Mouse (Mus musculus) heart, postnatal 0 days (tissue): ENCODE measurements around the gene Pipox. TPM values are rescaled to one million over a fixed set of nuclear protein-coding genes. Genes with fewer than 3 reads are reported as not detected.

Source experiments
- ATAC-seq: fragments of 200-750 bp; cut with Nextera tagmentation; 2 replicates; pipeline ENCODE4 v1.8.0; 2017; ENCODE audit warnings: low read depth, moderate number of reproducible peaks, moderate library complexity; ENCODE audit not compliant: insufficient read depth
- DNase-seq: peaks from one replicate; pipeline ENCODE4 v3.0.0-alpha.2; 2016; ENCODE audit warnings: low spot score
- H3K27ac ChIP-seq: fragments of 300-500 bp; sonication (generic); 2 replicates; pipeline ENCODE4 v1.5.1; 2014; ENCODE audit warnings: low read depth, mild to moderate bottlenecking
- H3K27me3 ChIP-seq: fragments of 300-500 bp; sonication (generic); 2 replicates; pipeline ENCODE4 v1.6.1; 2014; ENCODE audit warnings: low read length, mixed read lengths; ENCODE audit not compliant: control insufficient read depth, insufficient read depth
- H3K36me3 ChIP-seq: fragments of 300-500 bp; sonication (generic); replicated peaks from 2 replicates; pipeline ENCODE4 v1.6.1; 2014; ENCODE audit warnings: low read length, mixed read lengths; ENCODE audit not compliant: control insufficient read depth, insufficient read depth
- H3K4me1 ChIP-seq: fragments of 300-500 bp; sonication (generic); 2 replicates; pipeline ENCODE4 v1.6.1; 2014; ENCODE audit warnings: antibody characterized with exemption; ENCODE audit not compliant: control insufficient read depth, insufficient read depth
- H3K4me2 ChIP-seq: fragments of 300-500 bp; sonication (generic); 2 replicates; pipeline ENCODE4 v1.6.1; 2014; ENCODE audit warnings: low read depth, mild to moderate bottlenecking, low read length, moderate library complexity
- H3K4me3 ChIP-seq: fragments of 300-500 bp; sonication (generic); 2 replicates; pipeline ENCODE4 v1.5.1; 2014; ENCODE audit warnings: low read depth, low read length
- H3K9ac ChIP-seq: fragments of 300-500 bp; sonication (generic); replicated peaks from 2 replicates; pipeline ENCODE4 v1.6.1; 2014; ENCODE audit warnings: low read depth, low read length, mixed read lengths
- H3K9me3 ChIP-seq: fragments of 300-500 bp; sonication (generic); replicated peaks from 2 replicates; pipeline ENCODE4 v1.6.1; 2016; ENCODE audit warnings: low read length; ENCODE audit not compliant: control insufficient read depth
- CTCF ChIP-seq: IDR thresholded peaks from 2 replicates; pipeline ENCODE4 v1.5.1; 2016; ENCODE audit warnings: antibody characterized with exemption, control low read depth, low read depth
- EP300 ChIP-seq: IDR thresholded peaks from 2 replicates; pipeline ENCODE4 v1.6.1; 2016; ENCODE audit warnings: antibody characterized with exemption, low read depth
- WGBS: fragments of 180-500 bp; shearing (Covaris S2); extraction: QIAGEN DNeasy Blood & Tissue Kit; methylation state at CpG from one replicate; pipeline ENCODE4 v1.1.7; 2014; 5-methylcytosine and 5-hydroxymethylcytosine counted together
- polyA plus RNA-seq: library from polyadenylated mRNA; unstranded; fragments of >200 nt; fragmentation: Nextera tagmentation; extraction: Ambion mirVana; gene quantifications from 2 replicates; pipeline ENCODE4 v1.2.1, GENCODE M21; 2015
- total RNA-seq: library from RNA; depleted of rRNA; stranded (reverse); fragments of >200 nt; gene quantifications from 2 replicates; pipeline ENCODE4 v1.2.3, GENCODE M21; 2014; ENCODE audit warnings: low replicate concordance

The Pipox gene
- total and polyA plus RNA-seq, 2 experiments from 2014 or later, result 2.4 to 2.6 TPM

DNA sequence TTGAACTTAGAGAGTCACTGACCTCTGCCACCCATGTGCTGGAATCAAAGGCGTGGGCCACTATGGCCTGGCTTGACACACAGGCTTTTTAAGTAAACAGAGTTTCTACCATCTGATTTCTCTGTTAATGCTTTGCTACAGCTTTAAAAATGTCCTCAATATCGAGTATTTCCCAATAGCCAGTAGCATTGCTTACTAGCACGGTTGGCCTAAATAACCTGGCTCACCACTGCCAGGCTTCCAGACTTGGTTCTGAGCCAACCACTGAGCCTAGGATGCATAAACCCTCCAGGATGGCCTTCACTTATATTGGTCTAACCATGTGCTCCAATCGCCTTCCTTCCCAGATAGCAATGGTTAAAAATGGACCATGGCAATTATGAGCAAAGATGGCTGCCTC lies 6.8 kb upstream of the Pipox start:
- no peak overlapping the region for H3K9ac ChIP-seq
- no peaks in the 10 kb centered on the region for H3K9me3 ChIP-seq
- 78% methylated on average over 4 of the region's 4 CpGs for WGBS
- H3K4me3 ChIP-seq, result no peak overlapping the region
- no peak overlapping the region for H3K4me2 ChIP-seq
- DNase-seq (no peak), ATAC-seq (no peak)
- H3K4me1 ChIP-seq, result no peaks in the 10 kb centered on the region; the same call in 1 of the 2 replicates
- TF ChIP-seq EP300 (no peak), CTCF (no peak)
- H3K27me3 ChIP-seq, result peaks cover 4% of the 10 kb centered on the region; the same call in 1 of the 2 replicates
- H3K27ac ChIP-seq, result no peak overlapping the region
- no peaks in the 10 kb centered on the region for H3K36me3 ChIP-seq

DNA sequence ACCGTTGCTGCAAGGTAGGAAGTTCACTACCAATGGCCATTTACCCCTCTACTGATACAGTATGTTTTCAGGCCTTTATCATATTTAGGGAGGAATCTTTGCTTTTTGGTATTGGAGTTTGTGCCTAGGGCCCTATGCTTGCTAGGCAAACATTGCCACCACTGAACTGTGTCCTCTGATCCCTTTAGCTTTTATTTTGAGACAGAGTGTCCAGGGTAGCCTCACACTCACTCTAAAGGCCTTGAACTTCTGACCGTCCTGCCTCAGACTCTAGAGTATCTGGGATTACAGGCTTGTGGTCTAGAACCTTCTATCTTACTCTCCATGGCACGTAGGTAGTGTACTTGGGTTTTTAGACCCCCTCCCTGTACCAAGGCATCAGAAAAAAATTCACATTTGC lies 6.3 kb upstream of the Pipox start:
- no peak for TF ChIP-seq EP300
- no peak for TF ChIP-seq CTCF
- Histone ChIP-seq H3K4me1 (no peaks in the 10 kb centered on the region; the same call in 1 of the 2 replicates), H3K27me3 (peaks cover 4% of the 10 kb centered on the region; the same call in 1 of the 2 replicates), H3K4me2 (no peak overlapping the region), H3K36me3 (no peaks in the 10 kb centered on the region), H3K9me3 (no peaks in the 10 kb centered on the region), H3K4me3 (no peak overlapping the region), H3K9ac (no peak overlapping the region), H3K27ac (no peak overlapping the region)
- 80% methylated on average over 3 of the region's 3 CpGs for whole genome bisulfite sequencing
- no peak for ATAC-seq
- no peak for DNase-seq

DNA sequence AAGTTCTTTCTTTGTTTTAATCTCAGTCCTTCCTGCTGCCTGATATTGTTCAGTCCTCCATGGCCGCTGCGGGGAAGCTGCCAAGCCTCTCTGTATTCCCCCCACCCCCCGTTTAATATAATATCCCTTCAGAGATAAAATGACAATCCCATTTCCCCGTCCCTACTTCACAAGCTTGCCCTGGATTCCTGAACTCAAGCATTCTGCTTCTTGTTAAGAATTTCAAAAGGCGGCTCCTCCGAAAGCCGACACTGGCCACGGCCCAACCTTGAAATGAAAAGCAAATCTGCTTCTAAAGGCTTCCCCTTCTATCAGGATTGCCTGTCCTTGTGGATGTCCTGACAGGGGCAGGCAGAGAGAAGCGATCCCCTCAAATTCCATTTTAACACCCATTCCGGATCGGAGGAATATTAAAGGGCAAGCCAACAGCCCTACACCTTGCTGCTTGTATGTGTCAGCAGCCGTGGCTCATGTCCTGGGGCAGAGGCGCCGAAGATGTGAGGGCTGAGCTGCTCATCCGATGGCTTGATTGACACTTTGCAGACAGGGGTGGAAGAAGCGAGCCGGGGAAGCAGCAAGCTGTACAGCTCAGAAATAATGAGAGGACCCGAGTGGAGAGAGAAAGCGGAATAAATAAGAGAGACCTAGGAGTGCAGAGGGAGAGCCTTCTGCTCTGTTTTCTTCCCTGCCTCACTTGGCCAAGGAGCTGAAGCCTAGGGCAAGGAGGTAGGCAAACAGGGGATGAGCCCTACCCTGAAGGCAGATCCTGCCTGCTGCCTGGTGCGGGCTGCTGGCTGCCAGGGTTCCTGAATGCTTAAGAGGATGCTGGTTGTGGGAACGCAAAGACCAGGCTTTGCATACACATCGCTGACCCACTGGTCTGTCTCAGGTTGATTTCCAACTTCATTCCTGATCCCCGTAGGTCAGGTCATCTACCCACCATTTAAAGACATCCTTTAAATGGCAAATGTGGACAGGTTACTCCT lies 3.2 kb upstream of the Pipox start:
- 19% methylated on average over 23 of the region's 23 CpGs for WGBS
- no peak for DNase-seq
- Histone ChIP-seq H3K4me2 (peak overlapping the region; percentile 54), H3K4me1 (peaks cover 12% of the 10 kb centered on the region), H3K27me3 (no peaks in the 10 kb centered on the region), H3K27ac (no peak overlapping the region), H3K4me3 (peak overlapping the region; percentile 33), H3K36me3 (no peaks in the 10 kb centered on the region), H3K9ac (peak overlapping the region; percentile 43), H3K9me3 (no peaks in the 10 kb centered on the region)
- TF ChIP-seq EP300 (no peak), CTCF (no peak)
- ATAC-seq, result no peak

DNA sequence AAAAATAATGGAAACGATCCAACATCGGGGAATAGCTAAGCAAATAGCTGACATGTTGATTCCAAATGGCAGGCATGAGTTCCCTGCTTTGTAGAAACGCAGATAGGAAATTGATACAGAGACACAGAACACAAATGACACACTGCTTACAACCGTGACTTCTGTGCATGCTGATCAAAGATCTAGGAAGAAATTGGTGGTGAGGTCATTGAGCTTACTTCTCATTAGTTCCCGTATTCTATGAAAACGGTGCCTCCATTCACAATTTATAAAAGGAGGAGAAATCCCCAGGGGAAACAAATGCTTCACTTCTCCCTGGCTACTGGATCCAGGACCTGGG lies 2.6 kb upstream of the Pipox start:
- Histone ChIP-seq H3K4me1 (peaks cover 12% of the 10 kb centered on the region), H3K9me3 (no peaks in the 10 kb centered on the region), H3K4me2 (peak overlapping the region; percentile 54), H3K9ac (peak overlapping the region; percentile 43; the same call in 1 of the 2 replicates), H3K36me3 (no peaks in the 10 kb centered on the region), H3K27ac (no peak overlapping the region), H3K27me3 (no peaks in the 10 kb centered on the region), H3K4me3 (peak overlapping the region; percentile 33)
- 44% methylated on average over 6 of the region's 6 CpGs for WGBS
- DNase-seq, result no peak
- ATAC-seq, result no peak
- TF ChIP-seq CTCF (no peak), EP300 (no peak)

DNA sequence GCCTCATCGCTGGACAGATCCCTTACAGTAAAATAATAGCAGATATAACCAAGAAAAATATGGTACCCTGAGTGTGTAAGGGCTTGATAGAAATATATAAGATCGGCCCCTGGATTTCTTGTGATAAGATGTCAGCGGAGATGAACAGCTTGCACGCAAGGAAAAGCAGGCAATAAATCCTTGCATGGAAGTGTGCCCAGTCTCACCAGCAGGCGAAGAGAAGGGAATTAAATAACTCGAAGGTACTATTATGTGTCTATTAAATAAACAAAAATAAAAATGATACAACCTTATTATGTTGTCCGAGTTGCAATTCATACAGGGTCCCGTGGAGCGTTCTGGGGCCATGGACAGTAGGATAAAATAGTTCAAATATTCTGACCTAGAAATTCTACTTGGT lies 2.1 kb upstream of the Pipox start:
- DNase-seq, result no peak
- TF ChIP-seq EP300, result no peak
- TF ChIP-seq CTCF, result no peak
- Histone ChIP-seq H3K36me3 (no peaks in the 10 kb centered on the region), H3K9ac (no peak overlapping the region), H3K9me3 (no peaks in the 10 kb centered on the region), H3K4me2 (no peak overlapping the region), H3K4me1 (peaks cover 12% of the 10 kb centered on the region), H3K4me3 (no peak overlapping the region), H3K27ac (no peak overlapping the region), H3K27me3 (no peaks in the 10 kb centered on the region)
- 82% methylated on average over 9 of the region's 9 CpGs for WGBS
- ATAC-seq, result no peak

DNA sequence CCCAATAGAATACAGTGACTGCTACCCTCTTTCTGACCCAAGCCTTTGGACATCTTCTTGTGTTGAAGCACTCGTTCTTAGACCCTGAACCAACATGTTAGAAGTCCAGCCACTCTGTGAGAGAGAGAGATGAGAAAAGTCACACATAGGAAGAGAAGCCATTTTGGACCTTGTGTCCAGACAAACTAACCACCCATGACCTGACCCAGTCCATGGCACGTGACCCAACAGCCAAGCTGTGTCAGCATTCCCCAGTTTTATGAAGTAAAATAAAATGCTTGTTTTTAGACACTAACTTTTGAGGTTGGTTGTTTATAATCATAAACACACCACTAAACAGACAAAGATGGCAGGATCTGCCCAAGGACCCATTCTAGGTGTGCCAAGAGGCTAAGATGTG lies 1.1 kb upstream of the Pipox start:
- Histone ChIP-seq H3K9me3 (no peaks in the 10 kb centered on the region), H3K27me3 (no peaks in the 10 kb centered on the region), H3K36me3 (no peaks in the 10 kb centered on the region), H3K9ac (no peak overlapping the region), H3K4me1 (peaks cover 12% of the 10 kb centered on the region), H3K4me3 (no peak overlapping the region), H3K27ac (no peak overlapping the region), H3K4me2 (no peak overlapping the region)
- TF ChIP-seq EP300, result no peak
- no peak for TF ChIP-seq CTCF
- 78% methylated on average over 2 of the region's 2 CpGs for WGBS
- no peak for DNase-seq
- ATAC-seq, result no peak
